ENCODE assay signal across 27 mouse cellular contexts in the genomic region with DNA sequence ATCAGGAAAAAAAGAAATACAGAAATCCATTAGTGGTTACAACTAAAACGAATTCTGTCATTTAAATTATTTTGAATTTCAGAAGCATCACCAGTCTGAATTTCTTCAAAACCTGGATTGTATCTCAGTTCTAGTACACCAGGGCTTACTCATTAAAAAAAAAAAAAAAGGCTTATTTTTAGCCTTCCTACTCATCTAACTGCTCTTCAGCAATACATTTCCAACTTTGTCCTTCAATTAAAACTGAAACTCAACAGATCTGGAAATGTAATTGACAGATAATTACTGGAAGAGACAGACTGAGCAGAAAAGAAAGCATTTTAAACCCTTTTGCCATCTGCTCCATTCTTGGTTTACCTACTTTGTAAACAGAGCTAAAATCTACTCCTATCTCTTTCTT.
"Had no signal": no experiment of that assay in that cellular context is flagged by ENCODE, and none has a peak within 500 bp of the region (broad histone marks: within the 10 kb centered on the region; RNA-seq: fewer than 3 reads in every experiment).

No protein-coding gene starts in this region.

- H3K4me1 ChIP-seq: heart, embryonic 13.5 days; heart, embryonic 15.5 days; hindbrain, embryonic 13.5 days; hindbrain, embryonic 15.5 days; kidney, embryonic 15.5 days; limb, embryonic 13.5 days; limb, embryonic 15.5 days had no signal

- H3K9me3 ChIP-seq: heart, embryonic 13.5 days; heart, embryonic 15.5 days; hindbrain, embryonic 13.5 days; hindbrain, embryonic 15.5 days; kidney, embryonic 15.5 days; limb, embryonic 13.5 days; limb, embryonic 15.5 days; liver, embryonic 12.5 days had no signal

- DNase-seq: gastrocnemius, adult 2 months; gastrocnemius, postnatal 14 days; gastrocnemius, postnatal 36 days; heart, adult 2 months; heart, postnatal 14 days; heart, postnatal 36 days; kidney, adult 11 months; kidney, adult 2 months; kidney, adult 9 months; kidney, postnatal 14 days; kidney, postnatal 36 days; layer of hippocampus, adult 9-11 months; layer of hippocampus, postnatal 36 days; left cerebral cortex, postnatal 4 days had no signal

- H3K9ac ChIP-seq: heart, embryonic 13.5 days; heart, embryonic 15.5 days; hindbrain, embryonic 13.5 days; hindbrain, embryonic 15.5 days; kidney, embryonic 15.5 days; limb, embryonic 13.5 days; limb, embryonic 15.5 days; liver, embryonic 12.5 days; liver, embryonic 14.5 days had no signal

- H3K27ac ChIP-seq: gastrocnemius, adult 2 months; heart, adult 2 months; heart, embryonic 13.5 days; heart, embryonic 15.5 days; hindbrain, embryonic 13.5 days; hindbrain, embryonic 15.5 days; hindbrain, postnatal 0 days; kidney, embryonic 15.5 days; kidney, postnatal 0 days; limb, embryonic 13.5 days; limb, embryonic 15.5 days; liver, embryonic 12.5 days; liver, embryonic 14.5 days had no signal

- H3K27me3 ChIP-seq: heart, embryonic 13.5 days; heart, embryonic 15.5 days; hindbrain, embryonic 13.5 days; hindbrain, embryonic 15.5 days; kidney, embryonic 15.5 days; limb, embryonic 13.5 days; limb, embryonic 15.5 days; liver, embryonic 12.5 days had no signal

- H3K36me3 ChIP-seq: hindbrain, embryonic 13.5 days; hindbrain, embryonic 15.5 days; limb, embryonic 15.5 days had no signal

- ATAC-seq: hindbrain, postnatal 0 days; intestine, embryonic 16.5 days; liver, embryonic 12.5 days had no signal

- H3K4me3 ChIP-seq: gastrocnemius, adult 2 months; heart, adult 2 months; heart, embryonic 13.5 days; heart, embryonic 15.5 days; hindbrain, embryonic 13.5 days; hindbrain, embryonic 15.5 days; kidney, embryonic 15.5 days; limb, embryonic 13.5 days; limb, embryonic 15.5 days; liver, embryonic 12.5 days had no signal

- H3K4me2 ChIP-seq: heart, embryonic 11.5 days; heart, embryonic 13.5 days; heart, embryonic 15.5 days; hindbrain, embryonic 13.5 days; hindbrain, embryonic 15.5 days; kidney, embryonic 15.5 days; limb, embryonic 13.5 days; limb, embryonic 15.5 days; liver, embryonic 12.5 days had no signal
